Mouse (Mus musculus): ENCODE results near the gene Sox11. TPM values are rescaled to one million over a fixed set of nuclear protein-coding genes. Genes with fewer than 3 reads are reported as not detected.
A peak's percentile ranks its signal among the peaks of the same experiment; 100 is the strongest.

The Sox11 gene
- 0.10 and 0.13 TPM in 2 replicates for polyA plus RNA-seq (2012; rRNA removed)

DNA sequence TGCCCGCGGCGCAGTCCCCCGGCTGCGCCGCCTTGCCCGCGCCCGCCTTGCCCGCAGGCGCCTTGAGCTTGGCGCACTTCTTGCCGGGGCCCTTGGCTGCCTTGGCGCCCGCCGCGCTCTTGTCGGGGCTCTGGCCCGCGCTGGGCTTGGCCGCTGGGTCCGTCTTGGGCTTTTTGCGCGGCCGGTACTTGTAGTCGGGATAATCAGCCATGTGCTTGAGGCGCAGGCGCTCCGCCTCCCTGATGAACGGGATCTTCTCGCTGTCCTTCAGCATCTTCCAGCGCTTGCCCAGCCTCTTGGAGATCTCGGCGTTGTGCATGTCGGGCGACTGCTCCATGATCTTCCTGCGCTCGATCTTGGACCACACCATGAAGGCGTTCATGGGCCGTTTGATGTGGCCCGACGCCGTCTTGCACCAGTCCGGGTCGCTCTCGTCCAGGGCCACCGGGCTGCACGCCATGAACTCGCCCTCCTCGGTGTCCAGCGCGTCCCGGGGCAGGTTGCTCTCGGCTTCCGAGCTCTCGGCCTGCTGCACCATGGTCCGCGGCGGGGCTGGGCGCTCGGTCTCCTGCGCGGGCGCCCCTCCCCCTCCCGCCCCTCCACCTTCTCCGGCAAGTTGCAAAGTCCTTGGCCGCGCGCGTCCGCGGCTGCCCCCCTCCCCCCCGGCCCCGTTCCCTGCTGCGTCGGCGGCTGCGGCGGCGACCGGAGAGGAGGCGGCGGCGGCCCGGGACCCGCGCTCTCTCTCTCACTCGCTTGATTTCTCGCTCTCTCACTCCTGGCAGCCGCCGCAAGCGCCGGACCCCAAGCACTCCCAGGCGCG, at the start of gene Sox11:
Sox11 (minus strand) TSS at position 704 of the 820 bp plus-strand sequence.
- Histone ChIP-seq H3K27me3 (ENCODE audit: control insufficient read depth, insufficient read depth, low read length) (peaks cover 35% of the 10 kb centered on the region), H3K36me3 (ENCODE audit: control insufficient read depth, insufficient read depth, low read length) (no peaks in the 10 kb centered on the region), H3K27ac (ENCODE audit: insufficient read depth, low read depth, low read length) (no peak within 1 kb of the TSS), H3K4me1 (ENCODE audit: control insufficient read depth, insufficient read depth, insufficient read length, low read length) (peaks cover 7% of the 10 kb centered on the region), H3K4me3 (ENCODE audit: low read depth, low read length) (peak within 1 kb of the TSS; percentile 43)
- WGBS = 2% methylated on average over 87 of the region's 95 CpGs
- no peak for TF ChIP-seq POLR2A (IDR thresholded peaks at IDR 0.05; ENCODE audit: low read depth, low read length)
- TF ChIP-seq CTCF (IDR thresholded peaks at IDR 0.05; ENCODE audit: extremely low read depth, insufficient read length, insufficient replicate concordance, low read depth, low read length) = no peak

DNA sequence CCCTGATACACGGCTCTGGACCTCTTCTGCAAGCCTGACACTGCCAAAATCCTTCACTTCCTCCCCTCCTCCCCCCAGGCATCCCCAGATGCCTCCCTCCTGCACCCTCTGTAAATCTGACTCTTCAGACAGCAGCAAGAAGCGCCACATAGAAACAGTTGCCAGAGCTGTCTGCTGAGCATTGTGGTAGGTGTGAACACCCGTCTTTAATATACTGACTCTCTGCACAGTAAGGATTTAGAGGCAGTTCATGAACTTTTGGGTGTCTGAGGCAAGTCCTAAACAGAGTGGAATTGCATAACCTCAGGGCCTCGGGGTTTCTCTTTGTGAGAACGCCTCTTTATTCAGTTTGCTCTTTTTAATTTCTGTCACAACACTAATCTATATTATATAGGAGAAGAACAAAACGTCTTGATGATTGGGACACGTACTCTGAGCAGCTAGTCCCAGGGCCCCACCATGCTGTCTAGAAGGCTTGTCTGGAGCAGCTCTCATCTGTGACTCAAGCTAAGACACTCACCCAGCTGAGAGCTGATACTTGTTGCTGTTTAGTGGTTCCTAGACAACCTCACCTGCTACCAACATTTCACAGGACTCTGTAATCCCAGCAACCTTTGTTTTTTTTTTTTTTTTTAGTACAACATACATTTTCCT, 49.4 kb upstream of the Sox11 start:
- H3K36me3 ChIP-seq (ENCODE audit: control insufficient read depth, insufficient read depth, low read length) = no peaks in the 10 kb centered on the region
- no peaks in the 10 kb centered on the region for H3K27me3 ChIP-seq (ENCODE audit: control insufficient read depth, insufficient read depth, low read length)
- TF ChIP-seq POLR2A (IDR thresholded peaks at IDR 0.05; ENCODE audit: low read depth, low read length) = no peak
- WGBS = 63% methylated on average over 7 of the region's 7 CpGs
- no peak overlapping the region for H3K27ac ChIP-seq (ENCODE audit: insufficient read depth, low read depth, low read length)
- H3K4me3 ChIP-seq (ENCODE audit: low read depth, low read length) = no peak overlapping the region
- peaks cover 6% of the 10 kb centered on the region for H3K4me1 ChIP-seq (ENCODE audit: control insufficient read depth, insufficient read depth, insufficient read length, low read length)

DNA sequence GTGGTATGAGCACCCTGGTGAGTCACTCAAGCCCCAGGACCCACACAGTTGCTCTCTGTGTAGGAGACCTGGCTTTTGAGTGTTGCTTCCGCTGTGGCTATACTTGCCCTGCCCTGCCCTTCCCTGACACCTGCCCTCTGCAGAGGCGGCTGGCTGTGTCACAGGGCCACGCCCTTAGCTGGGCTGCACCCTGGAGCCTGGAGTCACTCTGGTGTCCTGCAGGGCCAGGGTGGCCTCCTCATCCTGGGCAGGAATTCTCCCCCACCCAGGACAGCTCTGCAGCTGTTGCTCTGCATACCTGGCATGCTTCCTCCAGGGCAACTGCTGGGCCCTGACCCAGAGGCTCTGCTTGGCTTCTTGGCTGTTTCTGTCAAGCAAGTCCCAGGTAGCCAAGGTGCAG, 48.1 kb upstream of the Sox11 start:
- H3K4me1 ChIP-seq (ENCODE audit: control insufficient read depth, insufficient read depth, insufficient read length, low read length) = peaks cover 6% of the 10 kb centered on the region
- H3K4me3 ChIP-seq (ENCODE audit: low read depth, low read length) = no peak overlapping the region
- WGBS = 26% methylated on average over 3 of the region's 3 CpGs
- H3K27ac ChIP-seq (ENCODE audit: insufficient read depth, low read depth, low read length) = no peak overlapping the region
- no peak for TF ChIP-seq CTCF (IDR thresholded peaks at IDR 0.05; ENCODE audit: extremely low read depth, insufficient read length, insufficient replicate concordance, low read depth, low read length)
- H3K27me3 ChIP-seq (ENCODE audit: control insufficient read depth, insufficient read depth, low read length) = no peaks in the 10 kb centered on the region
- H3K36me3 ChIP-seq (ENCODE audit: control insufficient read depth, insufficient read depth, low read length) = no peaks in the 10 kb centered on the region

DNA sequence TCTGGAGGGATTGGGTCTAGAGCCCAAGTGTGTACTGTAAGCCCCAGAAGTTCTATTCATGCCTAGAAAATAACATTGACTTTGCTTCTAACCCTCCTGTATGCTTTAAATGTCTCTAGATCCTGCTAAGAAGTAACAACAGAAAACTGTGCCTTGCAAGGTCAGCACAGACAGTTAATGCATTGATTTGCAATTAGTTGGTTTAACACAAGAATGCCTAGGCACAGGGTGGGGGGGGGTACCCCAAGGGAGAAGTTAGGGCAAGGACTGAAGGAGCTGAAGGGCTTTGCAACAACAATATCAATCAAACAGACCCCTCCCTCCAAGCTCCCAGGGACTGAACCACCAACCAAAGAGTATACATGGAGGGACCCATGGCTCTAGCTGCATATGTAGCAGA, 47.1 kb upstream of the Sox11 start:
- no peaks in the 10 kb centered on the region for H3K27me3 ChIP-seq (ENCODE audit: control insufficient read depth, insufficient read depth, low read length)
- H3K4me1 ChIP-seq (ENCODE audit: control insufficient read depth, insufficient read depth, insufficient read length, low read length) = peaks cover 6% of the 10 kb centered on the region
- no peak overlapping the region for H3K27ac ChIP-seq (ENCODE audit: insufficient read depth, low read depth, low read length)
- no peaks in the 10 kb centered on the region for H3K36me3 ChIP-seq (ENCODE audit: control insufficient read depth, insufficient read depth, low read length)
- H3K4me3 ChIP-seq (ENCODE audit: low read depth, low read length) = no peak overlapping the region
- TF ChIP-seq CTCF (IDR thresholded peaks at IDR 0.05; ENCODE audit: extremely low read depth, insufficient read length, insufficient replicate concordance, low read depth, low read length) (no peak), POLR2A (IDR thresholded peaks at IDR 0.05; ENCODE audit: low read depth, low read length) (no peak)

DNA sequence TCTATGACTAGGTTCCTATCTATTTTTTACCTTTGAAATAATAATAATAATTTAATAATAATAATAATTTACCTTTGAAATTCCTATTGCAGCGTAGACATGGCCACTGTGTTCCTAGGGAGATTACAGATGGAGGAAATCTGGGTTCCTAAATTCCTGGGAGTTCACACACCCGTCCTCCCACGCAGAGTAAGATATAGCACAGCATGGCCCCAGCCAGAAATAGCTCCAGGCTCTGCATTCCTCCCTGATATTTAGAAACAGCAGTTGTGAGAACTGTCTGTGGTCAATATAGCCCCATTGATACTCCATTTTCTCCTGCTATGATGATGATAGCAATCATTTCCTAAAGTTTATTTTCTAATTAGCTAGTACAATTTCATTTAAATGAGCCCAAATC, 30.1 kb upstream of the Sox11 start:
- Histone ChIP-seq H3K27ac (ENCODE audit: insufficient read depth, low read depth, low read length) (no peak overlapping the region), H3K4me3 (ENCODE audit: low read depth, low read length) (no peak overlapping the region), H3K36me3 (ENCODE audit: control insufficient read depth, insufficient read depth, low read length) (no peaks in the 10 kb centered on the region), H3K4me1 (ENCODE audit: control insufficient read depth, insufficient read depth, insufficient read length, low read length) (no peaks in the 10 kb centered on the region), H3K27me3 (ENCODE audit: control insufficient read depth, insufficient read depth, low read length) (no peaks in the 10 kb centered on the region)
- WGBS = 64% methylated on average over 3 of the region's 3 CpGs
- TF ChIP-seq CTCF (IDR thresholded peaks at IDR 0.05; ENCODE audit: extremely low read depth, insufficient read length, insufficient replicate concordance, low read depth, low read length) (no peak), POLR2A (IDR thresholded peaks at IDR 0.05; ENCODE audit: low read depth, low read length) (no peak)

DNA sequence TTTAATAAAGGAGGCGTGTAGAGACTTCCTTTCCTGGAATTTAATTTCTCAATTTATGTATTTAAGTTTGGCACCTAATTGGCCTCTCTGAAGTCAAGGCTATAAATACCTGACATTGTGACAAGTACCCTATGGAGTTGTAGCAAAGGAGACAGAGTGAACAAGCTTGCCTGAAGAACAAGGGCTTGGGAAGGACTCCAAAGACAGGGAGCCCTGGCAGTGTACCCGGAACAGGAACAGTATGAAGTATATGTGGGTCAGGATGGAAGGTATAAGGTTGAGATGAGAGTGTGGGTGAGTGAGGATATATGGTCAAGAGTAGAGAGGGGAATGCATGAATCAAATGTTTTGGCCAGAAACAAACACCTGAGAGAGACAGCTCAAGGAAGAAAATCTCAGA, 28.4 kb upstream of the Sox11 start:
- TF ChIP-seq POLR2A (IDR thresholded peaks at IDR 0.05; ENCODE audit: low read depth, low read length) = no peak
- no peak for TF ChIP-seq CTCF (IDR thresholded peaks at IDR 0.05; ENCODE audit: extremely low read depth, insufficient read length, insufficient replicate concordance, low read depth, low read length)
- Histone ChIP-seq H3K4me3 (ENCODE audit: low read depth, low read length) (no peak overlapping the region), H3K27me3 (ENCODE audit: control insufficient read depth, insufficient read depth, low read length) (no peaks in the 10 kb centered on the region), H3K4me1 (ENCODE audit: control insufficient read depth, insufficient read depth, insufficient read length, low read length) (no peaks in the 10 kb centered on the region), H3K36me3 (ENCODE audit: control insufficient read depth, insufficient read depth, low read length) (no peaks in the 10 kb centered on the region), H3K27ac (ENCODE audit: insufficient read depth, low read depth, low read length) (no peak overlapping the region)
- 55% methylated on average over 2 of the region's 2 CpGs for WGBS

DNA sequence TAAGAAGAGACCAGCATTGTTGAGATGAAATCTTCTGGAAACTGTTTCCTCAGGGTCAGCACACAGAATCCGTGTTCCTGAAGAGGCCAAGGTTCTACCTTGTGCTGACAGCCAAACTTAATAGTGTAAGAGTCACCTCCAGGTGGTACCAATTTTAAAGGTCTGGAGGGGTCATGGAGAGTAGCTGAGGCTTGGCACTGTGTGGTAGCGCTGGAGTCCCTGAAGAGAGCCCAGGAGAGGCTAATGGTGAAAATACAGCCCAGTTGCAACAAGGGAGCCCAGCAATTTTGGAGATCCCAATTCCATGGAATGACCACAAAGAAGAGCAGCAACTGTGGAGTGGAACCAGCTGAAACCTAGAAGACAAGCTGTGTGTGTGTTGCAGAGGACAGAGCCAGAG, 25.1 kb upstream of the Sox11 start:
- Histone ChIP-seq H3K27me3 (ENCODE audit: control insufficient read depth, insufficient read depth, low read length) (no peaks in the 10 kb centered on the region), H3K36me3 (ENCODE audit: control insufficient read depth, insufficient read depth, low read length) (no peaks in the 10 kb centered on the region), H3K4me3 (ENCODE audit: low read depth, low read length) (no peak overlapping the region), H3K27ac (ENCODE audit: insufficient read depth, low read depth, low read length) (no peak overlapping the region), H3K4me1 (ENCODE audit: control insufficient read depth, insufficient read depth, insufficient read length, low read length) (no peaks in the 10 kb centered on the region)
- 85% methylated on average over 2 of the region's 2 CpGs for WGBS
- TF ChIP-seq CTCF (IDR thresholded peaks at IDR 0.05; ENCODE audit: extremely low read depth, insufficient read length, insufficient replicate concordance, low read depth, low read length) = no peak
- no peak for TF ChIP-seq POLR2A (IDR thresholded peaks at IDR 0.05; ENCODE audit: low read depth, low read length)

All from small intestine, adult 2 months (tissue).